Mouse (Mus musculus): ENCODE data around the gene Cntnap1.
A peak's percentile ranks its signal among the peaks of the same experiment; 100 is the strongest.
"Not testable (repeated sequence)": the region's sequence is repeated elsewhere in the genome, so short reads cannot be mapped to it uniquely, and the experiment has no call there.

Gene Cntnap1

DNA sequence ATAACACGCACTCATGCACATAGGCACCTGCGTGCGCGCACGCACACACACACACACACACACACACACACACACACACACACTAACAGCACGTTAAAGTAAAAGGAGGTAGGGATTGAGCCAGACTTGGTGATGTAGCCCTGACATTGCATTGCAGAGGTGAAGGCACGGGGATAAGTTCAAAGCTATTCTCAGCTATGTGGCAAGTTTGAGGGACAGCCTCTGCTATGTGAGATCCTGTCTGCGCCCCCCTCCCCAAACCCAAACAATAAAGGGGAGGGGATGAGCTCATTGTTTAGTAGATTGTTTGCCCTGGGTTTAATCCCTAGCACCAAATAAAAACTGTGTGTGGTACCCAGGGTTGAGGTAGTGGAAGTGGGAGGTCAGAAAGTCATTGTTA is 29.2 kb upstream of the Cntnap1 start:
- Histone ChIP-seq H3K27me3 (ENCODE audit: control insufficient read depth, insufficient read depth, low read length, poor library complexity, severe bottlenecking) (peaks cover 4% of the 10 kb centered on the region; the same call in 1 of the 2 replicates), H3K36me3 (ENCODE audit: control insufficient read depth, insufficient read depth, low read length, poor library complexity, severe bottlenecking) (no peaks in the 10 kb centered on the region)
- no peak for DNase-seq (ENCODE audit: low read depth, low spot score)

DNA sequence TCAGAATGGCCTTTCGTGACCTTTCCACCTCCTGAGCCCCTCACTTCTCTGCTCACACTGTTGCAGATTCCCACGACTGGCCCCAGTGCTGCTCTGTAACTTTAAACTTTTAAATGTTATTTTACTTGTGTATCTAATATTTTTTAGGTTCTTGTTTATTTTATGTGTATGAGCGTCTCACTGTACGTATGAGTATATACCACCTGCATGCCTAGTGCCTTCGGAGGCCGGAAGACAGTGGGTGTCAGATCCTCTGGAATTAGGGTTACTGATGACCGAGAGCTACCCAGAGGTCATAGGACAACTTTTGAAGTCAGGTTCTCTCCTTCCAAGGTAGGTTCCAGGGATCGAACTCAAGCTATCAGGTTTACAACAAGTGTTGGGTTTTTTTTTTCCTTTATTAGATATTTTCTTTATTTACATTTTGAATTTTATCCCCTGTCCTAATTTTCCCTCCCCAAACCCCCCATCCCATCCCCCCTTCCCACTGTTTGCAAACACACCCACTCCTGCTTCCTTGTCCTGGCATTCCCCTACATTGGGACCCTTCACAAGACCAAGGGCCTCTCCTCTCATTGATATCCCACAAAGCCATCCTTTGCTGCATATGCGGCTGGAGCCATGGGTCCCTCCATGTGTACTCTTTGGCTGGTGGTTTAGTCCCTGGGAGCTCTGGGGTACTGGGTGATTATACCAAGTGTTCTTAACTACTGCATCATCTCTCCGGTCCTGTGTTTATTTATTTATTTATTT is 27.9 kb upstream of the Cntnap1 start:
- Histone ChIP-seq H3K36me3 (ENCODE audit: control insufficient read depth, insufficient read depth, low read length, poor library complexity, severe bottlenecking) (no peaks in the 10 kb centered on the region), H3K27me3 (ENCODE audit: control insufficient read depth, insufficient read depth, low read length, poor library complexity, severe bottlenecking) (peaks cover 4% of the 10 kb centered on the region; the same call in 1 of the 2 replicates)
- no peak for DNase-seq (ENCODE audit: low read depth, low spot score)

DNA sequence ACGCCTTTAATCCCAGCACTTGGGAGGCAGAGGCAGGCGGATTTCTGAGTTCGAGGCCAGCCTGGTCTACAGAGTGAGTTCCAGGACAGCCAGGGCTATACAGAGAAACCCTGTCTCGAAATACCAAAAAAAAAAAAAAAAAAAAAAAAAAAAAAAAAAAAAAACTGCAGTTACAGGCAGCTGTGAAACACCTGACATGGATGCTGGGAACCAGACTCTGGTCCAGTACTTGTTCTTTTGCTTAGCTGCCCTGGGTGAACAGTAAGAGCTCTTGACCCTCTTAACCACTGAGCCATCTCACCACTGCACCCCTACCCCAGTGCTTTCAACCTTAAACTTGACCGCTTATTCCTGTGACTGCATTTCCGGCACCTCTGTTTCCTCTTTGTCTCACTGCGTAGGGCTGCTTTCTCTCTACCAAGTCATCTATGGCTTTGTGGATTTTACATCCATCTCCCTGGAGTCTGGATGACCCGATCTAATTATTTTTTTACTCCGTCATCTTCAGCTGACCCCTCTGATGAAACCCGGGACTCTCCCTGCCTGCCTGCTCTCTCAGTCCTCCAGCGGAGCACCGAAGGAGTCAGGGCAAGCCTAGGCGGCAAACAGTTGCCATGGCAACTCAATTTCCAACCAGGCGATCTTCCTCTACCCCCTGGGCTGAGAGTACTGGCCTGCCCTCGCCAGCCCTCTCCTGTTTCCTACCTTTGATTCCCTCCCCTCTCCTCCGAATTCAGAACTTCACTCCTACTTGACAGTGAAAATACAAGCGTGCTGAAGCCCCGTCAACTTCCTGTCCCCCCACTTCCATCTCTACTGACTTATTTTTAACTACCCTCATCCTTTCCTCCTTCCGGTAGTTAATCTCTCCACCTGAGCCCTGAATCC is 26.7 kb upstream of the Cntnap1 start:
- no peaks in the 10 kb centered on the region for H3K36me3 ChIP-seq (ENCODE audit: control insufficient read depth, insufficient read depth, low read length, poor library complexity, severe bottlenecking)
- H3K27me3 ChIP-seq (ENCODE audit: control insufficient read depth, insufficient read depth, low read length, poor library complexity, severe bottlenecking): 0 out of 2 replicates have a peak, but pooled peaks cover 1% of the 10 kb centered on the region
- DNase-seq (ENCODE audit: low read depth, low spot score): peak; percentile 69

DNA sequence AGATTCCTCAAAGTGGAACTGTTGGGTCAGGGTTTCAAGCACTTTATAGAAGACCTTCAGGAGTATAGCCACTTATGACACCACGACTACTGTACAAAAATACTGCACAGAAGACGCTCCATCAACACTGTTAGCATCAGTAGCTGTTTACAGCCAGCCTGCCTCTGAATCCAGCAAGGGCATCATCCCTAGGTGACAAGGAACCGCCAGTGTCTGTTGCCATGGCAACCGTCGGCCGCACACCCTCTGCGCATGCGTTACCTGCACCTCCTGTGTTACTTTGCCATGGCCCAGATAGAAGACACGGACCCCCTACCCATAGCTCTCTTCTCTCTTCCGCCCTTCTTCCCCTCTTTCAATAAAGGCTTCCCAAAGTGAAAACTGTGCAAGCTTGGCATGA is 23.9 kb upstream of the Cntnap1 start:
- Histone ChIP-seq H3K27me3 (ENCODE audit: control insufficient read depth, insufficient read depth, low read length, poor library complexity, severe bottlenecking) (no peaks in the 10 kb centered on the region), H3K36me3 (ENCODE audit: control insufficient read depth, insufficient read depth, low read length, poor library complexity, severe bottlenecking) (no peaks in the 10 kb centered on the region)
- no peak for DNase-seq (ENCODE audit: low read depth, low spot score)

DNA sequence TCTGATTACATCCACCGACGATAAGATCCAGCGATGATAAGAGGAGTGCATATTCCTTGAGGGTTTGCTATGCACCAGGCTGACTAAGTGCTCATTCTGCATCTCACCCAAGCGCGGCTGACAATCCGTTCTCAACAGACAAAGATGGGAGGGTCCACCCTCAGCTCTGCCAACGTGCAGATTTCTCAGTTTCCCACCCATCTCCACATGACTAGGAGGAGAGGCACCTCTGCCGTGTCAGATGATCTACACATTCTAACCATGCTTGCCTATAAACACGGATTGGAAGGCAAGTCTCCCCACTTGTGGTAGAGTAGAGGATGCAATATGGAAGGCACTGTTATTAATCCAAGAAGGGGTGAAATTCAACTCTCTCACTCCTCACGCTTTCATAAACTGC is 21.6 kb upstream of the Cntnap1 start:
- DNase-seq (ENCODE audit: low read depth, low spot score): no peak
- no peaks in the 10 kb centered on the region for H3K27me3 ChIP-seq (ENCODE audit: control insufficient read depth, insufficient read depth, low read length, poor library complexity, severe bottlenecking)

DNA sequence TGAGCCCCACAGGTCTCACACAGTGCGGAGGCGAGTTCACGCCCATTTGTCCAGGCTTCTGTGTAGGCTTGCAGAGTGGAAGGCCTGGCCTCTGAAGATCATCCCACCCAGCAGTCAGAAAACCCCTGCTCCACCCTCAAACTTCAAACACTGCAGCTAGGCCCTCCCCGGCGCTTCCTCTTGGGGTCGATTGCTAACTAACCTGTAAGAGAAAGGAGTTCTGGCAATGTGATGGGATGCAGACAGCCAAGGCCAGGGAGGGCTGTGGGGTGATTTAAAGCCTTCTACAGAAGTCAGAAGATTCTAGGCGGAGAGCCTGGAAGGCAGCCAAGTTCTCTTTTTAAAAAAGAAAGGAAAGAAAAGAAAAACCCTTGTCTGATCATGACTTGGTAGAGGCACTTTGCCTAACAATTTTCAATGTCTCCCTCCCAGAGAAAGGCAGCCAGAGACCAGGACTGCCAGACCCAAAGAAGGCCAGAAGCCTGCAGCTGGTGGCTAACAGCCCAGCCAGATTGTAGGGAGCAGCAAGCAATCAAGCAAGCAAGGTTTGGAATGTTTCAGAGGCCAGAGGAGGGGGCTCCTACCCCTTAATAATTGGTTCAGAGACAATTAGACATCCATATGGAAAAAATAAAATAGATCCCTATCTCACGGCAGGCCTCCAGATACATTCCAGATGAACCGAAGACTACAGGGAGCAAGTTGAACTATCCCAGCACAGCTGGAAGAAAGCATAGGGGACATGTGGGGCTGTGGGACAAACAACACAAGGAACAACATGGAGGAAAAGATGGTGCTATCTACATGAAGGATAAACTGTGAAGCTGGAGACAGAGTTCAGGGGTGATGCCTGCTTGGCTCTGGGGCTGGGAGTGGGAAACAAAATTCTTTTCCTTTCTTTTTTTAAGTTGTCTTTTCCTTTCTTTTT is 20.9 kb upstream of the Cntnap1 start:
- Histone ChIP-seq H3K27me3 (ENCODE audit: control insufficient read depth, insufficient read depth, low read length, poor library complexity, severe bottlenecking) (no peaks in the 10 kb centered on the region), H3K36me3 (ENCODE audit: control insufficient read depth, insufficient read depth, low read length, poor library complexity, severe bottlenecking) (no peaks in the 10 kb centered on the region)
- no peak for DNase-seq (ENCODE audit: low read depth, low spot score)

More for the DNA sequence above, 21.6 kb upstream of the Cntnap1 start:
- H3K36me3 ChIP-seq (ENCODE audit: control insufficient read depth, insufficient read depth, low read length, poor library complexity, severe bottlenecking): no peaks in the 10 kb centered on the region

DNA sequence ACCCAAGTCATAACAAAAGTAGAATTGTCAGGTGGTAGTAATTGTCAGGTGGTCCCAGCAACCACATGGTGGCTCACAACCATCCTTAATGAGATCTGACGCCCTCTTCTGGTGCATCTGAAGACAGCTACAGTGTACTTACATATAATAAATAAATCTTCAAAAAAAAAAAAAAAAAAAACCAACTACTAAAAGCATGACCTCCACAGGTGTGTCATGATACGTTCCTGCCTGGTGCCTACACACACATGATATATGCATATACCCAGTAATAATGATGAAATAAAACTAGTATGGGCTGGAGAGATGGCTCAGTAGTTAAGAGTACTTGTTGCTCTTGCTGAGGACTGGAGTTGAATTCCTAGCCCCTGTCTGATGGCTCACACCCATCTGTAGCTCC is 19.3 kb upstream of the Cntnap1 start:
- no peak for DNase-seq (ENCODE audit: low read depth, low spot score)
- Histone ChIP-seq H3K27me3 (ENCODE audit: control insufficient read depth, insufficient read depth, low read length, poor library complexity, severe bottlenecking) (no peaks in the 10 kb centered on the region), H3K36me3 (ENCODE audit: control insufficient read depth, insufficient read depth, low read length, poor library complexity, severe bottlenecking) (no peaks in the 10 kb centered on the region)

DNA sequence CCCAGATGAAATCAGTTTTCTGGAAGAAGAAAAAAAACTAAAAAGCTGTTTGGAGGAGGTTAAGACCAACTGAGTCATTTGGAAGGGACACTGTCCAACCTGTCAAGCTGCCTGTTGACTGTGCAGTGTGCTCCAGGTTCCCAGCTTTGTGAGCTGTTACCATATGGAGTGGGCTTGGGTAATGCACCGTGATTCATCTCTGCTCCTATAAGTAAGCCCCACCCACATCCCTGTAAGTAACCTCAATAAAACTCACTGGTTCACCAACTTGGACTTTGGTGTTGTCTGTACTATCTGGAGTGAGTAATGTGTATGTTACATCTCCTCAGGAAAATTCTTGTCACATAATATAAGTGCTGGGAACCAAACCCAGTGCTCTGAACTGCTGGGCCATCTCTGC is 17.5 kb upstream of the Cntnap1 start:
- H3K36me3 ChIP-seq (ENCODE audit: control insufficient read depth, insufficient read depth, low read length, poor library complexity, severe bottlenecking): no peaks in the 10 kb centered on the region

DNA sequence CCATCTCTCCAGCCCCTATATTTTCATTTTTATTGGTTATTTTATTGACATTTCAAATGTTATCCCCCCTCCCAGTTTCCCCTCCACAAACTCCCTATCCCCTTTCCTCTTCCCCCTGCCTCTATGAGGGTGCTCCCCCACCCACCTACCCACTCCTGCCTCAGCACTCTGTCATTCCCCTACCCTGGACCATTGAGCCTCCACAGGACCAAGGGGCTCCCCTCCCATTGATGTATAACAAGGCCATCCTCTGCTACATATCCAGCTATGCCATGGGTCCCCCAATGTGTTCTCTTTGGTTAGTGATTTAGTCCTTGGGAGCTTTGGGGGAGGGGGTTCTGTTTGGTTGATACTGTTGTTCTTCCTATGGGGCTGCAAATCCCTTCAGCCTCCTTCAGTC is 15.7 kb upstream of the Cntnap1 start:
- H3K36me3 ChIP-seq (ENCODE audit: control insufficient read depth, insufficient read depth, low read length, poor library complexity, severe bottlenecking): no peaks in the 10 kb centered on the region
- no peaks in the 10 kb centered on the region for H3K27me3 ChIP-seq (ENCODE audit: control insufficient read depth, insufficient read depth, low read length, poor library complexity, severe bottlenecking)
- no peak for DNase-seq (ENCODE audit: low read depth, low spot score)

More for the DNA sequence above, 17.5 kb upstream of the Cntnap1 start:
- no peak for DNase-seq (ENCODE audit: low read depth, low spot score)
- H3K27me3 ChIP-seq (ENCODE audit: control insufficient read depth, insufficient read depth, low read length, poor library complexity, severe bottlenecking): no peaks in the 10 kb centered on the region

DNA sequence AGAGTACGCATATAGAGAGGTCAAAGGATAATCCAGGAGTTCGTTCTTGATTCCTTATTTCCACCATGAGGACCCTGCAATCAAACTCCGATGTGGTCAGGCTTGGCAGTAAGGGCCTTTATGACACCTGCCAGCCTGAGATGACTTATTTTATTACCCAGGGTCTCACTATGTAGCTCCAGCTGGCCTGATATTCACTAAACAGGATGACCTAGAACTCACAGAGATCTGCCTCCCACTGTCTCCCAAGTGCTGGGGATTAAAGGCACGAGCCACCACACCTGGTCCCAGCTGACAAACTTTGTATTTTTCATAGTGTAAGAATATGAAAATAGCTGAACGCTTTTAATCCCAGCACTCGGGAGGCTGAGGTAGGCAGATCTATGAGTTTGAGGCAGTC is 15.2 kb upstream of the Cntnap1 start:
- Histone ChIP-seq H3K36me3 (ENCODE audit: control insufficient read depth, insufficient read depth, low read length, poor library complexity, severe bottlenecking) (no peaks in the 10 kb centered on the region), H3K27me3 (ENCODE audit: control insufficient read depth, insufficient read depth, low read length, poor library complexity, severe bottlenecking) (no peaks in the 10 kb centered on the region)
- no peak for DNase-seq (ENCODE audit: low read depth, low spot score)

DNA sequence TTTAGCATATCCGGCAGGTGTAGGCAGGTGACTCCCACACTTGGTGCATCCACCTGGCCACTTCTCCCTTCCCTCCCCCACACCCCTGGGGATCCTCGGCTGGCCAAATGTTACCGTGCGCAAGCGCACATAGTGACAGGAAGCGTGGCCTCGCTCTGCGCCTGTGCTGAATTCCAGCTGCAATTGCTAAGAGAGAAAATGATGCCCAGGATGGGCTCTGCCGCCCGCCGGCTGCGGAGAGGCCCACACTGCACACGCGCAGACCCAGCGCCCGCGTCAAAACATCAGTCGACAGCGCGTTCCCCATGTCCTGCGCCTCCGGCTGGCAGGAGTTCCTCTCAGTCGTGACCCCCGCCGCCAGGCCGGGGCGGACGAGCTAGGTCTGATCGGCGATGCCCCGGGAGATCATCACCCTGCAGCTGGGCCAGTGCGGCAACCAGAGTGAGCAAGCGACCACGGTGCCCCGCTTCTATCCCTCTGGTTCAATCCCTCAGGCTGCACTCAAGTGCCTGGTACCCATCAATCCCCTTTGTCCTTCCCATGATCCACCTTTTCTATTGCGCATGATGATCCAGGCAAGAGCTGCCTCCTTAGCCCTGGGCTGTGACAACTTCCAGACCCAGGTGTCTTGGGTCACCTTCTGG is 14.5 kb upstream of the Cntnap1 start, which contains the start of gene Tubg2:
Gene Tubg2 (plus strand): TSS at position 180 of the 644 bp plus-strand sequence.
- Histone ChIP-seq H3K36me3 (ENCODE audit: control insufficient read depth, insufficient read depth, low read length, poor library complexity, severe bottlenecking) (no peaks in the 10 kb centered on the region), H3K27me3 (ENCODE audit: control insufficient read depth, insufficient read depth, low read length, poor library complexity, severe bottlenecking) (no peaks in the 10 kb centered on the region)
- peak; percentile 84 for DNase-seq (ENCODE audit: low read depth, low spot score)

DNA sequence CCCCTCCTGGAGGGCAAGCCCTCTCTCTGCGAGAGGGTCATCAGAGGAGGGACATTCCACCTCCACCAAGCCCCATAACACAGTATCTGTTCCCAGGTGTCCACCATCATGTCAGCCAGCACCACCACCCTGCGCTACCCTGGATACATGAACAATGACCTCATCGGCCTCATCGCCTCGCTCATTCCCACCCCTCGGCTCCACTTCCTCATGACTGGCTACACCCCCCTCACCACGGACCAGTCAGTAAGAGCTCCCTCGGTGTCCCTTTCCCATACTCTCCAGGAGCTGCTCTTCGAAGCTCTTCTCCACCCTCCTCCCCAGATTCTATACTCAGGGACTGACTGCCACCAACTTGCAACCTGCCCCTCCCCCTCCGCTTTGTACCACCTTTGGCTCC is 10.2 kb upstream of the Cntnap1 start:
- not testable (repeated sequence) for H3K36me3 ChIP-seq (ENCODE audit: control insufficient read depth, insufficient read depth, low read length, poor library complexity, severe bottlenecking); H3K27me3 ChIP-seq (ENCODE audit: control insufficient read depth, insufficient read depth, low read length, poor library complexity, severe bottlenecking); DNase-seq (ENCODE audit: low read depth, low spot score)

DNA sequence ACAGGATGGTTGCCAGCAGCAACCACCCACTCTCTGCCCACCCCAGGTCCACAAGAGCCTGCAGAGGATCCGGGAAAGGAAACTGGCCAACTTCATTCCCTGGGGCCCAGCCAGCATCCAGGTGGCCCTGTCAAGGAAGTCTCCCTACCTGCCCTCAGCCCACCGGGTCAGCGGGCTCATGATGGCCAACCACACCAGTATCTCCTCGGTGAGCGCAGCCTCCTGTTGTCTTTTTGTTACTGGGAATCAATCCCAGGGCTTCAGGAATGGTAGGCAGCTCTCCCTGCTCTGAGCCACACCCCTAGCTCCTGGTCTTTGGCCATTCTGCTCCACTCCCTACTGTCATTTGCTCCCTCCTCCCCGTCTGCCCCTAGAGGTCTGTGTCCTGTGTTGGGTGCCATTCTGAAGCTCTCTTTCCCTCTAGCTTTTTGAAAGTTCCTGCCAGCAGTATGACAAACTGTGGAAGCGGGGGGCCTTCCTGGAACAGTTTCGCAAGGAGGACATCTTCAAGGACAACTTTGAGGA is 9.3 kb upstream of the Cntnap1 start:
- not testable (repeated sequence) for H3K27me3 ChIP-seq (ENCODE audit: control insufficient read depth, insufficient read depth, low read length, poor library complexity, severe bottlenecking)

DNA sequence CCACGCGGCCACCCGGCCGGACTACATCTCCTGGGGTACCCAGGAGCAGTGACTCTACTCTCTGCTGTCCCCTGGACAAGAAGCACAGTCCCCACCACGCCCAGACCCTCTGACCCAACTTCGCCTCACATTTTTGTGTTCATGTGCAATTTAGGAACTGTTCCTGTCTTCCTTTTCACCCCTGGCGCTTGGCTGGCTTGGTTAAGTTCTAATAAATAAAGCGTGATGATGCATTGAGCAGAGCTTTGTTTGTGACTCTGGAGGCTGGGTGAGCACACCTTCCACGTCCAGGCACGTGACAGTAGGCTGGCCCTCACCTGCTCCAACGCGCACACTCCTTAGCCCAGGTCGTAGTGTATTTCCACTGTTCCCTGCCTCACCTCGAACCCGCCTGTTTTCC is 8.8 kb upstream of the Cntnap1 start:
- peaks cover 2% of the 10 kb centered on the region for H3K27me3 ChIP-seq (ENCODE audit: control insufficient read depth, insufficient read depth, low read length, poor library complexity, severe bottlenecking)
- no peaks in the 10 kb centered on the region for H3K36me3 ChIP-seq (ENCODE audit: control insufficient read depth, insufficient read depth, low read length, poor library complexity, severe bottlenecking)
- DNase-seq (ENCODE audit: low read depth, low spot score): no peak

More for the DNA sequence above, 9.3 kb upstream of the Cntnap1 start:
- not testable (repeated sequence) for DNase-seq (ENCODE audit: low read depth, low spot score); H3K36me3 ChIP-seq (ENCODE audit: control insufficient read depth, insufficient read depth, low read length, poor library complexity, severe bottlenecking)
